Mouse (Mus musculus) layer of hippocampus, adult 11-12 months (tissue): ENCODE measurements around the gene Gm128.

Experiments
- DNase-seq: peaks from one replicate; pipeline ENCODE4 v3.0.0; 2022; ENCODE audit warnings: low spot score

Gm128 gene

DNA sequence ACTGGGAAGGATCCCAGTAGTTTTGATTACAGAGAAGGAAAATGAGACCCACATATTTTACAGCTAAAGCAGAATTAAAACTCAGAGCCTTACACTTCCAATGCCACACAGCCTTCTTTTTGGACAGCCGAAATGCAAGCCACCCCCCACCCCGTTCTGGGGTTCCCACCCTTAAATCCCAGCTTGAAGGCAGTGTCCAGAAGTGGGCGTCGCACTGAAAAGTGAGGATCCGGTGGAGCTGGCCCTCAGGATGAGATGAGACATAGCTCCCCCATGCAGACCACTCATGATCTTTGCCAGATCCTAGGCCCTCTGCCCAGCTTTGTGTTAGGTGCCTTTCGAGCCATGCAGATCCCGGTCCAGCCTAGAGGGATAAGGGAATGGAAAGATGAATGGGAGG lies at the start of gene Gm128:
Gene Gm128 (minus strand): TSS at position 101 of the 400 bp plus-strand sequence.
- no peak for DNase-seq

DNA sequence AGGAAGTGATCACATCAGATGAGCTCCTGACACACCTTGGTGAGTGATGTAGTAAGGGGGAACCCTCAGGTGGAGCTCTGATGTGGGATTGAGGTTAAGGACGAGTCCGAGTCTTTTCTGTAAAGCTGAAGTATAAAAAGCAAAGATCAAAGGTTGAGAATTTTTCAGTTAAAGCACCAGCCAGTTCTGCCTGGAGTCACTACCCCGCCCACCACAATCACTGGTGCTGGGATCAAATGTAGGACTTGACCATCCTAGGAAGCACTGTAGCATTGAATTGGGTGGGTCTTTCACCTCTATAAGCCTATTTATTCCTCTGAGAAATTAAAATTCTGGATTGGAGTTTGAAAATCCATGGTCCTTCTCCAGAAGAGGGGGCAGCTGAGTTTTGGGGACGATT lies 49.6 kb upstream of the Gm128 start:
- no peak for DNase-seq

DNA sequence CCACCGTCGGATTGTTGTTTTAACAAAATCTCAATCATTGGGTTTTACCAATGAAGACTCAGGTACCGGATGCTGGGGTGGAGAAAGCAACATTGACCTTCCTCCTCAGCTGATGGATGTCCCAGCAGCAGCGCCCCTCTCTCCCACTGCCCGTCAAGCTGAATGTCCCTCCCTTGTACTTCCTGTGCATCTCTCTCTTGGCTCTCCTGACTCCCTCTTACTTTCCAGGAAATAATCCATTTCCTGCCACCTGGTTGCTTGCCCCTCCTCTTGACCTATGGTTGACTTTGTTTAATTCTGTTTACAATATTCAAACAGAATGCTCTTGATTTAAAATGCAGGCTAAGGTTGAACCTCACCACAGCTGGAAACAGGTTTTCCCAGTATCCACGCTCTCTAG lies 48.8 kb upstream of the Gm128 start:
- no peak for DNase-seq

DNA sequence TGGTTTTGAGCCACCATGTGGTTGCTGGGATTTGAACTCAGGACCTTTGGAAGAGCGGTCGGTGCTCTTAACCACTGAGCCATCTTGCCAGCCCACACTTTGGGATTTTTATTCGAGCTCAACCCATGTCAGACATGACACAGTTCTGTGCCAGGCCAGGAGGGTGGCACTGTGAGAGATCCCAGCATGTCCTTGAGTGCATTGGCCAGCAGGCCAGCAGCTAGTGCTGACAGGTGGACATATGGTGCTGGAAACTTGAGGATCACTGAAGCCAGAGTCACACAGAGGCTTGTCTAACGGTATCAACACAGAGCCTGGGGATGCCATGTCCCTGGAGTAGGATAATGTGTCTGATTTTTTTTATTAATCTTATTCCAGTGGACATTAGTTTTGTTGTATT lies 48.0 kb upstream of the Gm128 start:
- no peak for DNase-seq

DNA sequence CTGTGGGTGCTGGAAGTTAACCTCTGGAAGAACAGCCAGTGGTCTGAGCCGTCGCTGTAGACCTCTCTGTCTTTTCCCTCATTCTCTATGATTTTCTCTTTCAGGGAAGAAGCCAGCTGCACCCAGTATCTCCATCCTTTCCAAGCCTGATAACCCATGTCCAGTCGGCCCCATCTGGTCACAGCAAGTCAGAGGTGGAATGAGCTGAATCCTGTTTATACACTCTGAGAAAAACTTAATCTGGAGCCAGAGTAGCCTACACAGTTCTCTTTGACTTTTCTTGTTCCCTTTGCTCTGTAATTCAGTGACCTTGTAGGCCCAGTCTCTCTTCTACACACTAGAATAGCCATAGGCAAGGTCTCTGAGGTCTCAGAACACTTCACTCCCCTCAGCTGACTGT lies 46.1 kb upstream of the Gm128 start:
- no peak for DNase-seq

DNA sequence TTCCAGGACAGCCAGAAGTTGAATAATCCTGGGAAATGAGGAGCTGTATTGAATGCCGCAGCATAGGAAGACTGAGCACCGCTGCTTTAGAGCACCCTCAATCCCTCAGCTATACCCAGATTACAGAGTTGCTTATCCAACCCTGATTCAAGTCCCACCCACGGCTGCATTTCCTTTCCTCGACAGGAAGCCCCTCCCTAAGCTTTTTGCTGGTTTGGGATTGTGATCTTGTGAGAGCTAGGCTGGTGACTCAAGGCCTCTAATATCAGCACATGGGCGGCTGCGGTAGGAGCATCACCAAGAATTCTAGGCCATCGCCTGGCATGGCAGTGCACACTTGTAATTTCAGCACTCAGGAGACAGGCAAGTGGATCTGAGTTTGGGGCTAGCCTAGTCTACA lies 45.1 kb upstream of the Gm128 start:
- DNase-seq, result no peak

DNA sequence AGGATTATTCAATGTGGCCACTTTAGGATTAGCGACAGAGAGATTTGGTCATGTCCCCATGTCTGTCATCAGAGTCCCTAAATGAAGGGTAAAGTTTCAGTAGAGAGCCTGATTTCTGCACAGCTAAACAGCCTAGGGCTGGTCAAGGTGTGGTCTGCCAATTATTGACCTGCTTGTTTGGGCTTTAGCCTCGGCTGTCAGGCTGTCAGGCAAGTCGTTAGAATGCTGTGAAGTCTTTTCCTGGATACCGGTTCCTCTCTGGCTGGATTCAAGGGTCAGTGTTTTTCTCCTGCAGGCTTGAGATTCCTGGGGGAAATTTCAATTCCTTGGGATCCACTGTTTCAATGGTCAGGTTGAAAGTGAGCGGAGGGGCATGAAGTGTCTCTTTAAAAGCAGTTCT lies 44.6 kb upstream of the Gm128 start:
- no peak for DNase-seq

DNA sequence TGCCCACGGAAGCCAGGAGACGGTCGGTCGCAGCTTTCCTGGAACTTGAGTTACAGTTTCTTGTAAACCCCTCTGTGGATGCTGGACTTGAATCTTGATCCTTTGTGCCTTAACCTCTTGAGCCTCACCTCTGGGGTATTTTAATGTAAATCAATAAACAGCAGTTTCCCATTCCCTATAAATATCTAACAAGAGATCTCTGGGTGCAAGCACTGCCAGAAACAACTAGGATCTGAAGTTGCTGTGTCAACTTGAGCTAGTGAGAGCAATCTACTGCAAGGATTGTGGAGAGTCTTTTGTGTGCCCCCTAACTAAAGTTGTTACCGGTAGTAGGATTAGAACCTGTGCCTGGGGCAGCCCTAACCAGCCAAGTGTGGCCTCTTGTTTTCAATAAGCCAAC lies 44.0 kb upstream of the Gm128 start:
- DNase-seq, result no peak

DNA sequence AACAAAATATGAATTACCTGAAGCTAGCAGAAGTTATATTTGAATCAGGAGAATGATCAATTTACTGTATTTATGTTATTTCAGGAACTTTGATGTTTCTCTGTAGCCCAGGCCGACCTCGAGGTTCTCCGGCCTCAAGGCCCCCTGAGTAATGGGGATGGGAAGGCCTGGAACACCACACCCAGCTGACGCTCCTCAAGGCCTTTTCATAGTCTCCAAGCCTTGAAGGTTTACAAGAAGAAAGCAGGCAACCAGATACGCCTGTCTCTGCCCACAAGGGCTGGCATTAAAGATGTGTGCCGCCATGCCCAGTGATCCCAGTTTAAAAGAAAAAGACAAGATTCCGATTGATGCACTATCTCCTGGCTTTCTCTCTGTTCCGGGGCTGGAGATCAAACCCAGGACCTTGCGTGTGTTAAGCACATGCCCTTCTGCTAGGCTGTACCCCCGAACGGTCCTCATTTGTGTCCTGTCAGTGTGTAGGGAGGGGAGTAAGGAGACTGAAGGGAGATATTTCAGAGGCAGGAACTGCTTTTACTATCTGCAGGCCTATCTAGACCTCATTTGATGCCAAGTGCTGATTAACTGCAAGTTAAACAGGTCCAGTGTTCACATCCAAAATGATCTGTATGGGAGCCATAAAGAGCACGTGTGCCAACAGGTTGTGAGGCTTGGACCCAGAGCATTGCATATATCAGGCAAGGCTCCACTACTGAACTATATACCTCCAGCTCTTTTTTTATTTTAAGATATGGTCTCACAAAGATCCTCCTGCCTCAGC lies 43.3 kb upstream of the Gm128 start:
- DNase-seq, result no peak

DNA sequence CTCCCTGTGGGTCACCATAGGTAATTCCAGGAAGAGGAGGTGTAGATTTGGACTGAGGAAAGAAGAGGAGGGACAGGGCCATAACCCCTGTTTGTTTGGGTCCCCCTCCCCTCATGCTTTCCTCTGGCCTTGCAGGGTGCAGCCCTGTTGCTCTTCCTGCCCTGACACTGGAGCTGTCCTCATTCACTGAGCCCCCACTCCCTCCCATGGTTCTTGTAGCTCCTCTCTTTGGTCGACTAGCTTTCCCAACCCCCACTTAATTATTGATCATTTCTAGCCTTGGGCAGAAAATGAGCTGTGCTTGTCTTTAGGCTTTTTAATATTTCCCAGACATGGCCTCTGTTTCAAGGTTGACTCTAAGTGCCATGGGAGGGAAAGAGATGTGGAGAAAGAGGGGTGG lies 42.7 kb upstream of the Gm128 start:
- DNase-seq, result no peak

DNA sequence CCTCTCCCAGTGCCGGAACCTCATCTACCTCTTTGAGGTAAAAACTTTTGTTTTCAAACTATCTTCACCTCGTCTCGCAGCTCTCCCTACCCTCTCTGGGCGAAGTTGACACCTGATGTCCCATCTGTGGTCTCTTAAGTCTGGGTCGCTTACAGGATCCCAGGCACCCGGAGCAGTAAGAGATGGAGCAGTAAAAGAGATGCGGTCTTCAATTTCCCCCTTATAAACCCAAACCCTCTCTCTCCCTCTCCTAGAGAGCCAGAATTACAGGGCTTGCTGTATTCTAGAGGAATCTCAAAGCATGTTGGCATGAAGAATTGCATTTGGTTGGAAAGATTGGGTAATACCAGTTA lies 42.2 kb upstream of the Gm128 start:
- DNase-seq, result no peak

DNA sequence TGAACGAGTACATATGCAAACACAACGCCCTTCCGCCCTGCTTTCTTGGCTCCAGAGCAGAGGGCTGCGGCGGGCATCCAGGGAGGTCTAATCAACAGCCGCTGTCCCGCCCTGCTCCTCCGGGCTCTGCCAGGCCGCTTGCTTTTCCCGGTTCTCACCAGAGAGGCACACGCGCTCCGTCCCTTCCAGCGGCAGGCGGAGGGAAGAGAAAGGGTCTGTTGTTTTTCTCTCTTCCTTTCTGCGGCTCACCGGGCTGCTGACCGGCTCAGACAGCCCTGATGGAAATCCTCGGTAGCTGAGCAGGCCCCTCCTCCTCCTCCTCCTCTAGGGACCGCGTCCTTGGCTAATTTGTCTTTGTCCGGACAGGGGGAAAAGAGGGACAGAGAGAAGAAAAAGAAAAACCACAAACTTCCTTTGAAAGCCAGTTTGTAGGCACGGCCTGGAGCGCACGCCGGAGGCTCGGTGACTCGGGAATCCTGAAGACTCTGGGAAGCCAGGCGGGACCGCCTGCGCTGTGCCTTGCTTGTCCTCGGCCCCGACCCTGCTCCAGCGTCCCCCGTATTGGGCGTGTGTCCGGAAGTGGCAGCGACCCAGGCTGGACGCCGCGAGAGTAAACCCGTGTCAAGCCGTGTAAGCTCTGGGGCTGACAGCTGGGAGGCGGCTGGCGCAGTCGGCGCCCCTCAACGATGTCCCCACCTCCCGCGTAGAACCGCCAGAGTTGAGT lies 41.6 kb upstream of the Gm128 start:
- peak; percentile 72 for DNase-seq

DNA sequence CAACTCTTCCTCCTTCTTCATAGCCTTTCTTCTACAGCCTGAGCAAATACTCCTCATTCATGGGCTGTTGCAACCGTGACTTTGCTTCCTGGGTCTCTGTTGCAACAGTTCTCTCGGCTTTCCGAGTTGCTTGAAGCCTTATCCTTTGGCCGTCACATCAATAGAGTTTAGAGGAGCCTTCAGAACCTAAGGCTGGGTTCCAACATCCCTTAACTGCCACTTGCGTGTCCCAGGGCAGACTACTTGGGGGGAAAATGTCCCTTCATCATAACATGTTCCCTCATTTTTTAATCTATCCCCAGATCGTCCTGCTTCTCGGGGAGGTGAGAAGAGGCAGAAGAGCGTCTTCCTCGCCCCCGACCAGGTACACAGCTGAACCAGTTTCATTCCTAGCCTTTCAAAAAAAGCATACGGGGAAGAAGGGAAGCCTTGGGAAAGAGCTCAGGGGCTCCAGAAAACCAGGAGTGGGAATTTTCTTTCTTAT lies 41.0 kb upstream of the Gm128 start:
- DNase-seq, result peak; percentile 37

DNA sequence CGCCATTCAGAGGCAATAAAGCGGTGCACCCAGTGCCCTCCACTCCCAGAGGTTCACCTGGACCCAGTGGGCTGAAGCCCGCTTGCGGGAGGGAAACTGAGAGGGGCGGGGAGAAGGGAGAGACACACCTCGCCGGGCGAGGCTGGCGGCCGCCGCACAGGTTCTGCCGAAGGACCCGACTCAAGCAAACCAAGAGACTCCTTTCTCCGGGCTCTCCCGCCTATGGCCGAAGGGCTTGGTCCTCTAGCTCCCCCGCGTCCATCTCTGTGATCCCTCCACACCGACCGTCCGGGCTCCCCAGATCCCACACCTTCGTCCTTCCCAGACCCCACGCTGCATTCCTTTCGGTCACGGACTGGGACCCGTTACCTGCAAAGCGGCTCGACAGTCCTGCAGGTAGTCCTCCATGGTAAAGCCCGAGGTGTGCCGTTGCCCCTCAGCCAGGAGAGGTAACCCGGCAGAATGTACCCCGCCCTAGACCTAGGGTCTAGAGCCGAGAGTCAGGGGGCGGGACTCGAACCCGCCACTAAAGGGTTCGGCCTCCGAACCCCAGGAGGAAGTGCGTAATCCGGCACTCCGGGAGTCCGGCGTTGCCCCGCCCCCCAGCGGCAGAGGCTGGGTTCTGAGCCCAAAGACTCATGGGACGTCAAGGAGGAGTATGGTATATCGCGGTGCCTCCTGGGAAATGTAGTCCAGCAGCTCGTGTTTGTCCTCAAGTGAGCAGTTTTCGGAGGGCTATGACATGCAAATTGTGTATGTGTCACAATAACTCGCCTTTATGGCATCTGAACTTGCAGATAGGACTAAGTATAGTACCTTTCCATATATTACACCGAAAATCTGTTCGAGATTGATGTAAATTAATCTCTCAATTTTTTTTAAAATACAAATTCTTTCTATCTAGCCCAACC lies 40.1 kb upstream of the Gm128 start, which contains the start of the genes Mindy1 and Prune1:
Gene Mindy1 (plus strand): TSS at position 130 of the 911 bp plus-strand sequence.
Gene Prune1 (minus strand): TSS at position 861 of the 911 bp plus-strand sequence.
- DNase-seq, result peak; percentile 99

DNA sequence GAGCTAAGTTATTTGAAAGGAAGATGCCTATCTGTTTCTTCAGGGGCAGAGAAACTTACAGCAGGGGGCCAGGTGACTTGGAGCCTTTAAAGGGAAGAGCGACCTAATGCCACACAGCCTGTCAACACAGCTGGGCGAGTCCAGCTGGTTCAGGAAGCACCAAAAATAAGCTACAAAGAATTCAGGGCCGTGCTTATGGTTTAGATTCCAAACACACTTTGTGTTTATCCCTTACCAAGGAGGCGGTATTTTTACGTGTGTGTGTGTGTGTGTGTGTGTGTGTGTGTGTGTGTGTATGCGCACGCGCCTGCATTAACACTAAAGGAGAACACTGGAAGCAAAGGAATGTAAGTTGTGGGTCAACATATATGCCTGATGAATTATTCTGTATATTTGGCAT lies 39.3 kb upstream of the Gm128 start:
- peak; percentile 25 for DNase-seq

DNA sequence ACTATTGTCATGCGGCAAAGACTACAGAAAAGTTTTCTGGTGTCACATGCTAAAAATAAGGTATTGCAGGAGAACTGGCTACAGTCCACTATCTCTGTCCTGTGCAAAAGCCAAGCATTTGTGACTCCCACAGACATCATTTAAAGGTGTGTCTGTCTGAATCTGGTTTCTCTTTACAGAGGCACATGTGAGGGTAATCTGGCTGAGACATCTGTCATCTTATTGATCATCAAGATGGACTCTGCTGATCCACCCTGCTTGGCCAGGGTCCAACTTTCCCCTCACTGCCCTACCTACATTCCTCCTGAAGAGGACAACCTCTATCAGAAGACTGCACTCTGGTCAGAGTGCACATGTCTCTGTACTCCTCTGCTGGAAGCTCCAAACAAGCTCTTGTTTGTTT lies 35.8 kb upstream of the Gm128 start:
- DNase-seq, result no peak

DNA sequence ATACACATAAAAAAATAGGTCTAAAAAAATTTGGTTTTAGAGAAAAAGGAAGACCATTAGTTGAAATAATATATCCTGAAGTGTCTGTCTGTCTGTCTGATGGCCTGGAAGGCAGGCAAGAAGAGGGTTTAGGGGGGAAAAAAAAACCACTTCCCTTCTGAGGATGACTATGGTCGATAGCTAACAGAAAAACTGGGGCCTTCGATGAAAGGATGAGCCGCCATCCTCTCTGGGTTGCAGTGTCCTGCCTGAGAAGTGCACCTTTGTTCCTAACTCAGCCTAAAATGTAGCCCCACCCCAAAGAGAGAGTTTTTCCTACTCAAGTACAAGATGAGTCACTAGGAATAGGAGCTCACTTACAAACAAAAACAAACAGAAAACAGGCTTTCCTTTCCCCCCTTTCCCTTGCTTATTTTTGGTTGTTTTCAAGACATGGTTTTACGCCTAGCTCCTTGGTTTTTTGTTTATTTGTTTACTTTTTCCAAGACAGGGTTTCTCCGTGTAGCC lies 35.1 kb upstream of the Gm128 start:
- DNase-seq, result no peak

DNA sequence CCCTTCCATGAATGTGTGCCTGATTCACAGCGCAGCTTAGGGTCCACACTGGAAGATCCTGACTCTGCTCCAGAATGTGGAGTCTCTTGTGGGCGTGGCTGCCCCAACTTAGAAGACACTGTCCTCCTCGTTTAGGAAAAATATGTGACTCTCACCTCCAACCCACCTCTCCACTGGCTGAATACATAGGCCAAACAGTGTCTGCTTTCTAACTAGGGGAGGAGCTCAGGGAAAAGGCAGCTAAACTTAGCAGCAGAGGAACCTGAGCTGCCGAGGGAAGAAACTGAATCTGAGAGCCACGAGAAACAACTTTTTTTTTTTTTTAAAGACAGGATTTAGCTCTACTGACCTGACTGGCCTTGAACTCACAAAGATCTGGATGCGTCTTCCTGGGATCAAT lies 33.8 kb upstream of the Gm128 start:
- no peak for DNase-seq

DNA sequence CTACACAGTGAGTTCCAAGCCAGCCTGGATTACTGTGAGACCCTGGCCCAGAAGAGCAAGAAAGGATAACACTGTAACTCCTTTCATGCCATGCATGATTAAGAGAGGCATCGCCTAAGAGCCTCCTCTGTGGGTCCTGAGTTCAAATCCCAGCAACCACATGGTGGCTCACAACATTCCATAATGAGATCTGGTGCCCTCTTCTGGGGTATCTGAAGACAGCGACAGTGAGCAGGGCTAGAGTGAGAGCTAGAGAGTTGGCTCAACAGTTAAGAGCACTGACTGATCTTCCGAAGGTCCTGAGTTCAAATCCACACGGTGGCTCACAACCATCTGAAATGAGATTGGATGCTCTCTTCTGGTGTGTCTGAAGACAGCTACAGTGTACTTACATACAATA lies 33.1 kb upstream of the Gm128 start:
- DNase-seq, result no peak

DNA sequence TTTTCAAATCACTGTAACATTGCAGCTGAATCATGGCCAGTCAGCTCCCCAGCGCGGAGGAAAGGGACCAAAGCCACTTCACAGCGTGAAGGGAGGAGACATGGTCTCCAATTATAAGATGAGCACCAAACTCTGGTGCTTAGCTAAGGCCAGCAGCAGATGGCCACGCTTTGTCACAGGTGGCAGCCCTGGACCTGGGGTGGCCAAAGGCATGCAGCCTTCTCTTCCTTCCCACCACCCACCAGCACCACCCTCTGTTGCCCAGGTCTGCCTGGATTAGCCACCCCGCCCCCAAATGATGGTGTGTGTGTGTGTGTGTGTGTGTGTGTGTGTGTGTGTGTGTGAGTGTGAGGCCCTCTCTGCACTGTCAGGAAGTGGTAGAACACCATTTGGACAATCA lies 32.1 kb upstream of the Gm128 start:
- DNase-seq, result no peak

DNA sequence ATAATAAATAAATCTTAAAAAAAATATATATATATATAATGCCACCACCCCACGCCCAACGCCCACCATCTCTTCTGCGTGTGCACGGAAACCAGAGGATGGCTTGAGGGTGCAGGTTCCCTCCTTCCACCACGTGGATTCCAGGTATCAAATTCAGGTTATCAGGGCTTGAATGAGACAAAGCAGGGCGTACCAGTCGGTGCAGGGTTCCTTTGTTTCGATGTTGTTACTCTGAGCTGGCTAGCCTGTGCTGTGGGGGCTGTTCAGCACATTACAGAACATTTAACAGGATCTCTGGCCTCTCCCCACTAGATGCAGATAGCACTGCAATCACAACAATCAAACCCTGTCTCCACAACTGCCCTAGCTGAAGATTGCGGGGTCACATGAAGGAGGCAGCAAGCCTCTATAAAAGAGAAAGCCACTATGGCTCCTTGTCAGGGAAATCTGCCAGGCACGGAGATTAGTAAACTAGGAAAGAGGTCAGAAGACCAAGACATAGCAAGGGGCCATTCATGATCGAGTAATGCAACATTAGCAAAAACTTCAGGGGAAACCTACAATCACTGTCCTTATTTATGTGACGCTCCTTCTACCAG lies 29.5 kb upstream of the Gm128 start:
- no peak for DNase-seq

DNA sequence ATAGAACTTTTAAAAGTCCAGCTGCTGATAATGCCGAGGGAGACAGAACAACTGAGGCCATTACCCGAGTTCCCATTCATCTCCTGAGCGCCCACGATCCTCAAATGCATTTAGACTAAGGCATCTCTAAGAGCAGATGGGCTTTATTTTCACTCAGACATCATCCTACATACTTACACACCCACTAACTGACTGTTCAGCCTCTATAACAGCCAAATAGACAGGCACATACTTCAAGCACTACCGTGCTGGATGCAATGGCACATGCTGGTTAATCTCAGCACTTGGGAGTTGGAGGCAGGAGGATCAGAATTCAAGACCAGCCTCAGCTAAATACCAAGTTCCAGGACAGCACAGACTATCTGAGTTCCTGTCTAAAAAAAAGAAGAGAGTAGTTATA lies 28.4 kb upstream of the Gm128 start:
- no peak for DNase-seq
